Mouse (Mus musculus) left cerebral cortex, postnatal 25 days (tissue): ENCODE data around the gene Zfp446. TPM values are rescaled to one million over a fixed set of nuclear protein-coding genes. Genes with fewer than 3 reads are reported as not detected.

Experiments
- DNase-seq, 2 experiments: peaks; one replicate each; pipeline ENCODE4 v3.0.0; 2022; ENCODE audit warnings: low spot score in 2 of 2, mixed read lengths in 1 of 2
- intact Hi-C: fragments of 180-260 bp; cut with DNase I; formaldehyde crosslinking; loops from one replicate; pipeline ENCODE4 v1.15.1; 2025
- total RNA-seq, 2 experiments: library from RNA; stranded (reverse); gene quantifications; 2 replicates each; pipeline ENCODE4 v1.2.3; 2021

Gene Zfp446
- total RNA-seq, 2 experiments from 2014 or later, result 7.6 to 9.0 TPM

DNA sequence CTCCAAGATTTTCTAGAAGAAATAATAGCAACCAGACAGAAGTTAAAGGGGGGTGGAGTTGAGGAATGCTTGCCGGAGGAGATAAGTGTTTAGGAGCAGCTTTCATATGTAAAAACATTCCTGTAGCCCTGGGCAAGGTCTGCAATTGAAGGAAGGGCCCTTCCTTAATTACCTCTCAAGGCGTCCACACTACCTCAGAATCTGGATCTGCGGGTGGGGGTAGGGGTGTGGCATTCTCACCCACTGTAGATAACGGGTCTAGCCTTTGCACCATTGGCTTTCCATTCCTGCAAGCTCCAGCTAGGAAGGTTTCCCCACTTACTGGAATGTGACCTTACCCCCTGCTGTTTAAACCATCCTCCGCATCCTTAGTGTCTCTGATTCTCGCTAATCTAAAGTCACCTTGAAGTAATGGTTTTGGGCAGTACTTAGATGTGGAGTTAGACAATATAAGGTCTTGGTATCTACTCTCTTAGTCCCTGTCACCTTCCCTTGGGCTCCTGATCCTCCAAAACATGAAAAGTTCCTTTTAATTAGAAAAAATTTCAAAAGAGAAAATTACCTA lies 36.7 kb downstream of the Zfp446 start:
- DNase-seq, result no peak
- intact Hi-C loops, result no loop called here

DNA sequence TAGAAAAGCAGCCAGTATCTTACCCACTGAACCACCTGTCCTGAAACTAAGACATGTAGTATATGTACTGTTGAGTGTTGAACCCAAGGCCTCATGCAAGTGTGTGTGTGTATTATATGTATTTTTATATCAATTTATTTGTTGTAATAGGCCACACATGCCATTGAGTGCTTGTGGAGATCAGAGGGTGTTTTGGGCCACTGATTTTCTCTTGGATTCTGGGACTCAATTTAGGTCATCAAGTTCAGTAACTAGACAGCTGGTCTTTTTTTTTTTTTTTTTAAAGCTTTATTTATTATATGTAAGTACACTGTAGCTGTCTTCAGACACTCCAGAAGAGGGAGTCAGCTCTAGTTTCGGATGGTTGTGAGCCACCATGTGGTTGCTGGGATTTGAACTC lies 37.6 kb downstream of the Zfp446 start:
- intact Hi-C loops, result no loop called here
- DNase-seq, result no peak

DNA sequence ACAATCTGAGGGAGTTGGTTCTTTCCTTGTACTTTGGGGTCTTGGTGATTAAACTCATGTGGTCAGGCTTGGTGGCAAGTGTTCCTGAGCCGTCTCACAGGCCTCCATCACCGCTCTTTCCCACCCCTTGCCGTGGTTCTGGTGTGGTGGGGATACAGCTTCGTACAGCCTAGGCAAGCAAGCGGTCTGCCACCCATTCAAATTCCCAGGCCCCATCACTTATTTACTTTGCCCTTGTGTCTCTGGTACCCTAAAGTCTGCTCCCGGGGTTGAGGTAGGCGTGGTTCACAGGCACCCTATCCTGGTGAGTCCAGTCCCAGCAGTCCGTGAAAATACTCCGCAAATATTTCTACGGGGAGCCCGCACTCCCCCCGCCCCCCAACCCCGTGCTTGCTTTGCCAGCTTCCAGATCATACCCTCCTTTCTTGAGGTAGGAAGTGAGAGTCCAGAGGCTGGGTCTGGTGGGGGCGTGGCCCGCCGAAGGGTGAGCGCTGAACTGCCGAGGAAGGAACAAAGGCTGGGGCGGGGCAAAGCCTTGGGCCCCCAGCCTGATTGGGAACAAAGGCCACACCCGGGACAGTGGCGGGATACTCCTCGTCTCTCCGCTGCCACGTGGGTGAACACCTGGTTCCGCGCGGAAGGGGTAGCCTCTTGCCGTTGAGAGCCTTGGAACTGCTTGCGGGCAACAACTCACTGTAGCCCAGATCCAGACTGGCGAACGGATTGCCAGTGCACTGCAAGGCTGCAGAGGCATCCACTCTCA lies 45.3 kb downstream of the Zfp446 start:
- intact Hi-C loops, result no loop called here
- DNase-seq, result peak in 1 of 2 experiments; percentile 28

DNA sequence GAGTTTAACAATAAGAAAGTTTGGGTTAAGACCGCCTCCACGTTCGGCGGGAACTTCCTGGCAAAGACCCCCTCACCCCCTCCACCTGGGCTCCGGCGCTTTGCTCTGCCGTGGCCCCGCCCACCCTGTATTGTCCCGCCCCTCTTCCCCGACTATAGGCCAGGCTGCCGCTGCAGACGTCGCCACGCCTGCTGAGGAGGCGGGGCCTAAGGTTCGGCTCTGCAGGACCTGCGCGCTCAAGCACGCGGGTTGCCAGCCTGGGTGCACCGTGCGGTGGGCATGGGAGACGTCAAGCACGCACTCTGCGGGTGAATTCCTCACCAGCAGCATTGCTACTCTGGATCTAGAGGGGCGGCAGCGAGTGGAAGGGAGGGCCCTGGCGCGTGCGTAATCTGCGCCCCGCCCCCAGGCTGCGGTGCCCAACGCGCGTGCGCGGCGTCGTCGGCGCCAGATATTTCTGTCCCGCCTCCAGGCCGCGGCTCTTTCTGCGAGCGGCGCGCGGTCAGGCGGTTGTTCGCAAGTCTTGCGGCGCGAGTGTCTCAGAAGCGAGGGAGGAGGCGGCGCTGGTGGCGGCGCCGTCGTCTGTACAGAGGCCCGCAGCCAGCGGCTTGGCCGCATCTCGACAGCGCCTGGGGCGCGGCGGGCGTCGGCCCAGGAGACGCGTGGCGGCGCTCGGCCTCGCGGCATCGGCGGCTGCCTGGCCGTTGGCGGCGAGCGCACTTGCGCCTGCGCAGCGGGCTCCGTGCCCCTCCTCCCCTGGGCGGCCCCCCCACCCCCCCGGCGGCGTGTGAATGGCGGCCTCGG lies 46.5 kb downstream of the Zfp446 start:
- DNase-seq, result peak; percentile 94 to 98
- intact Hi-C loops, result loop anchor here (2.0 kb wide), 1 partner anchor 15 kb away; no protein-coding TSS in a partner anchor

DNA sequence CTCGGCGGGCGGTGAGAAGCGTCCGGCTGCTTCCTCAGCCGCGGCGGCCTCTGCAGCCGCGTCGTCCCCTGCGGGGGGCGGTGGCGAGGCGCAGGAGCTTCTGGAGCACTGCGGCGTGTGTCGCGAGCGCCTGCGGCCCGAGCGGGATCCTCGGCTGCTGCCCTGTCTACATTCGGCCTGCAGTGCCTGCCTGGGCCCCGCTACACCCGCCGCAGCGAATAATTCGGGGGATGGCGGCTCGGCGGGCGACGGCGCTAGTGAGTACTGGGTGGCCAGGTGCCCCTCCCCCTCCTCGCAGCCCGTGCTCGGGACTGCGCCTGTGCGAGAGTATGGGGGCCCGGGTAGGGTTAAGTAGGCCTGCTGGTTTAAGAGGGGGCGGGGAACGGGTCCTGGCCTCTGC lies 47.2 kb downstream of the Zfp446 start:
- intact Hi-C loops, result loop anchor here (1.0 to 2.0 kb wide), 2 partner anchors 9 to 16 kb away; partner anchors contain the start of gene Chmp2a

DNA sequence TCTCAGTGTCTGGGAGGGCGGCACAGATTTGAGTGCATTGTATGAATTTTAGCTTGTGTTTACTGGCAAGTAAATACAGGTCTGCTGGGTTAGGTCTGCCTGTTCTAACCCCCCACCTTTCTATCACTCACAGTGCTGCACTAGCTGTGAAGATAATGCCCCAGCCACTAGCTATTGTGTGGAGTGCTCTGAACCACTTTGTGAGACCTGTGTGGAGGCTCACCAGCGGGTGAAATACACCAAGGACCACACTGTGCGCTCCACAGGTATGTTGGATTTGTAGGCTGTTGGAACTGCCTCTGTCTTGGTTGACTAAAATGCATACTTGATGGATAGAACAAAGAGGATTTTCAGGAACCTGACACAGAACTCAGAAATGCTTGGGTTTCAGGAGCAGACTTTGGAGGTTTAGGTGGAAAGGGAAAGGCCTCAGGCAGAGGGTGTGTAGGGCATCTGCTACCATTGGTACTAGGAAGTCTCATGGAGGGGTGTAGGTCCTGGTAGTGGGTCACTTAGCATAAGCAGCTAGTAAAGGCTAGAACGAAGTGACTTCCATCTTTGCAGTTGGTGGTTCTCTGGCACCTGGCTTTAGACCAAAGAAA lies 48.0 kb downstream of the Zfp446 start:
- intact Hi-C loops, result loop anchor here (1.0 to 2.0 kb wide), 2 partner anchors 9 to 17 kb away; partner anchors contain the start of gene Chmp2a
- no peak for DNase-seq

More for the DNA sequence above, 47.2 kb downstream of the Zfp446 start:
- DNase-seq, result peak; percentile 80 to 82

DNA sequence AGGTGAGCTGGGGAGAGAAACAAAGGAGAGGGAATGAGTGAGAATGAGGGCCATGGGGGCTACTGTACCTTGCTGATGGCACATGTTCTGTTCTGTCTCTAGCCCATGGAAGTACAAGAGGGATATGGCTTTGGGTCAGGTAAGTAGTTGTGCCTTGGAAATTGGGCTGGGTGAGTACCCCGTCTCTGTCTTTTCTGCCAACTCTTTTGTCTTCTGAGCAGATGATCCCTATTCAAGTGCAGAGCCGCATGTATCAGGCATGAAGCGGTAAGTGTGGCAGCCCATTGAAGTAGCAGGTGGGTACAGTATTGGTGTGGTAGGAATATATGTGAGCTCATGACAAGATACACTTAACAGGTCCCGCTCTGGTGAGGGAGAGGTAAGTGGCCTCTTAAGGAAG lies 51.3 kb downstream of the Zfp446 start:
- intact Hi-C loops, result no loop called here

DNA sequence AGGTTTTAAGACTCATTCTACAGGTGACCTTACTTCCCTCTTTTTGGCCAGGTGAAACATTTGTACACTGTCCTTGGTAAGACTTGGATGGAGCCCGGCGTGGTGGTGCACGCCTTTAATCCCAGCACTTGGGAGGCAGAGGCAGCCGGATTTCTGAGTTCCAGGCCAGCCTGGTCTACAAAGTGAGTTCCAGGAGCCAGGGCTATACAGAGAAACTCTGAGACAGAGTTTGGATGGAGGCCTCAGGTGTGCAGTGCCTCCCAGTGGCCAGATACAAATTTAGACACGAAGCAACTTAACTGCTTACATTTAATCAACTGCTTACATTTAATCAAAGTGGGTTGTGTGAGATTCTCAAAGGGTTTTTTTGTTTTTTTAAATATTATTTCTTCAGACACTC lies 53.4 kb downstream of the Zfp446 start:
- intact Hi-C loops, result loop anchor here (10.0 kb wide), 1 partner anchor 546 kb away; no protein-coding TSS in a partner anchor
- DNase-seq, result no peak

More for the DNA sequence above, 51.3 kb downstream of the Zfp446 start:
- DNase-seq, result no peak

DNA sequence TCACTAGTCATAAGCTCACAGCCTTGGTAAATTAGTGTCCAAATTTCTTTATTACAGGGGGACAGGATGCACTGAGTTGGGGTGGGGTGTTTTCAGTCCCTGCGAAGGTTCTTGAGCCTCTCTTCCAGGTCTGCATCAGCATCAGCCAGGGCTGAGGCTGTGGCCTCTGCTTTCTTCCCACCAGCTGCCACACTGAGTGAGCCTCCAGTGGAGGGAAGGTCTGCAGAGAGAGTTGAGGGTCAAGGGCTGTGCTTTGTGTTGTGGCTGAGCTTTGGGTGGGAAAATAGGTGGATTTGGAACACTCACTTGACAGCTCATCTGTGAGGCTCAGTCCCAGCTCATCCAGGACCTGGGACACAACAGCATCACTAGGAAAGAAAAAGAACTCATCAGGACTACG lies 54.3 kb downstream of the Zfp446 start:
- DNase-seq, result no peak
- intact Hi-C loops, result loop anchor here (10.0 kb wide), 1 partner anchor 547 kb away; no protein-coding TSS in a partner anchor

DNA sequence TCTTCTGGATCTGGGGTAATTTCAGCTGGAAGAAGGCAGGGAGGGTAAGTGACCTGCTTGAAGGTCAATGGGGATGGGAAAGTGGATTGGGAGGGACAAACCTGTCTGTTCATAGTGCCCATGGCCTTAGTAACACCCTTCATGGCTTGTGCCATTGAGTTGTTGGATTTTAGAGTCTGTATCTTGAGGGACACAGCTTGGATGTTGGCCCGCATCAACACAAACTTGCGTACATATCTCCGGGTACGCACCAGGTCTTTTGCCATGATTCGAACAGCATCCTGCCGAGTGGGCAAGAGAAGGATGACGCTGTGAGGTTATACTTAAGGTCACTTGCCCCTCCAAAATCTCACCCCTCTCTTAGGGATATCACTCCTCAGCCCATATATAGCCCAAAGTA lies 54.9 kb downstream of the Zfp446 start:
- intact Hi-C loops, result loop anchor here (10.0 kb wide), 1 partner anchor 548 kb away; no protein-coding TSS in a partner anchor
- DNase-seq, result no peak

DNA sequence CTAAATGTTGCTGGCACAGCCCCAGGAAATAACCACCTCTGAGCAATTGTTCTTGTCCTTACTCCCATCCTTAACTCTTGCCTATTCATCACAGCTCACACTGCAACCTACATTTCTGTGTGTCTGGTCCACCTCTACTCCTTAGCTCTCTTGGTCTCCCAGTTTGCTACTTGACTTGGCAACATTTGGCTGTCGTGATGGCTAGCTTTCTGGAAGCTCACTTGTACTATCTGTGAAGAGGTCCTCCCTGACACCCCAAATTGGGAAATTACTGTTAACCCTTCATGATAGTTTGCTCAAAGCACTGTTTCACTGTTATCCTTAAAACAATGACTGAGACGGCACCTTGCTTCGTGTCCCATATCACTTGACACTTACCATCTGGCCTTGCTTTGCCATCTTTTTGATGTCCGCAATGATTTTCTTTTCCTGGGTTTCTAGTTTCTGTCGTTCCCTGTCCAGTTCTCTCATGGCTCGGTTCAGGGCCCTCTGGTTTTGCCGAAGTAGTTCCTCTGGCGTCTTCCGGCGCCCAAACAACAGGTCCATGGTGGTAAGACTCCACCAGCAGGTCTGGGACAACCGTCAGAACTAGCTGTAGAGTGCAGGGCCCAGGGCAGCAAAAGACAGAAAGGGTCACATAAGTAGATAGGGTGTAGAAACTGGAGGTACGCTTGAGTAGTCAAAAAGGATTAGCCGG lies 56.0 kb downstream of the Zfp446 start:
- intact Hi-C loops, result loop anchor here (1.0 to 10.0 kb wide), 2 partner anchors 8 to 549 kb away; no protein-coding TSS in a partner anchor
- no peak for DNase-seq

DNA sequence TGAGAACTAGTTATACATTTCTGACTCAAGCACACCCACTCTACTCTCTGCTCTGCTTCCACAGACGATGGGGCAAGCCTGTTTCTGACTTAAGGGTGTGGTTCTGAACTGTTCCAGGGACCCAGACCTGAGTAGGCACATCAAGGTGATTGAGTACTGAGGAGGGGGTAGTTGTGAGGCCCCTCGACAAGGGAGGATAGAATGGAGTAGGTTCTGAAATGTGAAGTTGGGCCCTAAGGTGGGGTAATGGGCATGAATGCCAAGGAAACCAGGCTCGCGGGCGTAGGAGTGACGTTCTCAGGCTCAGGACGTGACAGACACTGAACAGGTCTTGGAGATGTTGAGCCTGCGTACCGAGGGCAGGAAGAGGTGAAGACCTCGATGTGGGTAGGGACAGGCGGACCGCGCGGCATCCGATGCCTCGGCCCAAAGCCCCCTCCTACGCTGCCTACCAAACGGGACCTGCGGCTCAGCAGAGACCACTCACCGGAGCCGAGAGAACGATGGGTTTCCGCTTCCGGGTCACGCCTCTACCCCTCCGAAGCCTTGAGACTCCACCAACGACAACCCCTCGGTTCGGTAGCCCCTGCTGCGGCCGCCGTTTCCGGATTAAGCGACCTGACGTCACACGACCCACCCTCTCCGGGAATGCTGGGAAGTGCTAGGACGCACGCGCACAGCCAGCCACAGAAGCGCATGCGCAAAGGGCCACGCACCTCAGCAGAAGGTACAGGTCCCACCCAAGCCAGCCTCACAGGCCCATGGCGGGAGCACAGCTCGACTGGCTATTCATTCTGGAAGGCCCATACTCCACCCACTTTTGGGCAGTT lies 56.7 kb downstream of the Zfp446 start, which contains the start of gene Chmp2a:
Gene Chmp2a (minus strand): TSS at position 660 of the 830 bp plus-strand sequence.
- DNase-seq, result peak; percentile 98 to 99
- intact Hi-C loops, result loop anchor here (1.0 to 10.0 kb wide), 2 partner anchors 9 to 550 kb away; no protein-coding TSS in a partner anchor

Other genes starting within 250 kb of the Zfp446 start
- under 1 TPM in 1 of 2 experiments, not detected in 1; 0.09 TPM for gene Vmn2r56, start 242.8 kb upstream of the Zfp446 start, total RNA-seq
- 10 to 100 TPM; 16.7 to 18.6 TPM for gene Zscan18, start 174.2 kb upstream of the Zfp446 start, total RNA-seq
- gene Zfp329, start 159.0 kb upstream of the Zfp446 start, total RNA-seq, result 10 to 100 TPM; 22.5 to 23.9 TPM
- gene Zfp110, start 143.1 kb upstream of the Zfp446 start, total RNA-seq, result 10 to 100 TPM; 10.1 to 10.7 TPM
- 1 to 10 TPM; 6.9 to 7.4 TPM for gene Zfp128, start 96.7 kb upstream of the Zfp446 start, total RNA-seq
- 10 to 100 TPM; 13.0 to 16.9 TPM for gene Zscan22, start 80.0 kb upstream of the Zfp446 start, total RNA-seq
- gene Rps5, start 55.6 kb upstream of the Zfp446 start, total RNA-seq, result 100 to 1,000 TPM; 339 to 352 TPM
- gene Rnf225, start 50.4 kb upstream of the Zfp446 start, total RNA-seq, result under 1 TPM; 0.78 to 0.94 TPM
- gene Zfp324, start 12.0 kb upstream of the Zfp446 start, total RNA-seq, result 10 to 100 TPM; 10.3 to 11.9 TPM
- gene Slc27a5, start 20.3 kb downstream of the Zfp446 start, total RNA-seq, result not detected
- gene Trim28, start 21.3 kb downstream of the Zfp446 start, total RNA-seq, result 100 to 1,000 TPM; 210 to 221 TPM
- gene Zbtb45, start 32.2 kb downstream of the Zfp446 start, total RNA-seq, result 10 to 100 TPM; 34.4 to 37.1 TPM
- 100 to 1,000 TPM; 127 to 131 TPM for gene Chmp2a, start 57.0 kb downstream of the Zfp446 start, total RNA-seq
- gene Ube2m, start 60.4 kb downstream of the Zfp446 start, total RNA-seq, result 100 to 1,000 TPM; 219 to 237 TPM
- gene Mzf1, start 76.9 kb downstream of the Zfp446 start, total RNA-seq, result 10 to 100 TPM; 13.7 to 14.9 TPM
- not detected for gene Vmn1r85, start 117.3 kb downstream of the Zfp446 start, total RNA-seq
- gene Vmn1r86, start 142.1 kb downstream of the Zfp446 start, total RNA-seq, result not detected
- gene Vmn1r87, start 162.3 kb downstream of the Zfp446 start, total RNA-seq, result not detected
- under 1 TPM; 0.16 to 0.25 TPM for gene Vmn1r88, start 181.7 kb downstream of the Zfp446 start, total RNA-seq
- not detected for gene Vmn1r89, start 235.2 kb downstream of the Zfp446 start, total RNA-seq